Mouse (Mus musculus): ENCODE data around the gene Gm11758. TPM values are rescaled to one million over a fixed set of nuclear protein-coding genes. Genes with fewer than 3 reads are reported as not detected.
"Not testable (repeated sequence)": the region's sequence is repeated elsewhere in the genome, so short reads cannot be mapped to it uniquely, and the experiment has no call there.

Gene Gm11758
- total RNA-seq (2015; ENCODE audit: low replicate concordance) (not detected in 2 replicates), total RNA-seq (2017; ENCODE audit: low replicate concordance) (not detected in 2 replicates)

DNA sequence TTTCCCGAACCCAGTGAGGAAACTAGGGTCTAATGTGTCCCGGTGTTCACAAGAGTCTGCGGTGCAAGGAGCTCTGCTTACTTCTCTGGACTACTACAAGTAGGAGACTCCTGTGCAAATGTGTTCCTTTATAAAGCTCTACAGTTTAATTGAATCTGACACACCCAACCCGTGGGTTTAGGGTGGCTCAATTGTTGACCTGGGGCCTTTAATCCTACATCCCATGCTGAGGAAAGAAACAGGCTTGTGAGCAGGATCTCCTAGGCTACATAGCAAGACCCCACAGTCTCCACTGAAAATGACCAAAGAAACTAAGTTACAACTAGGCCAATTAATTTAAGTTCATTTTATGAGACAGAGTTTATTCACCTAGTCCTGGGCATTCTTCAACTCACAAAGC, at the start of gene Gm11758:
Gene Gm11758 (minus strand): TSS at position 101 of the 400 bp plus-strand sequence.
- not testable (repeated sequence) for ATAC-seq (replicated peaks; ENCODE audit: low FRiP score, poor library complexity, severe bottlenecking)

DNA sequence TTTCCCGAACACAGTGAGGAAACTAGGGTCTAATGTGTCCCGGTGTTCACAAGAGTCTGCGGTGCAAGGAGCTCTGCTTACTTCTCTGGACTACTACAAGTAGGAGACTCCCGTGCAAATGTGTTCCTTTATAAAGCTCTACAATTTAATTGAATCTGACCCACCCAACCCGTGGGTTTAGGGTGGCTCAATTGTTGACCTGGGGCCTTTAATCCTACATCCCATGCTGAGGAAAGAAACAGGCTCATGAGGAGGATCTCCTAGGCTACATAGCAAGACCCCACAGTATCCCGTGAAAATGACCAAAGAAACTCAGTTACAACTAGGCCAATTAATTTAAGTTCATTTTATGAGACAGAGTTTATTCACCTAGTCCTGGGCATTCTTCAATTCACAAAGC, 44.6 kb upstream of the Gm11758 start, which contains the start of gene Gm11756:
Gene Gm11756 (minus strand): TSS at position 101 of the 400 bp plus-strand sequence.
- ATAC-seq (replicated peaks; ENCODE audit: low FRiP score, poor library complexity, severe bottlenecking) = not testable (repeated sequence)

DNA sequence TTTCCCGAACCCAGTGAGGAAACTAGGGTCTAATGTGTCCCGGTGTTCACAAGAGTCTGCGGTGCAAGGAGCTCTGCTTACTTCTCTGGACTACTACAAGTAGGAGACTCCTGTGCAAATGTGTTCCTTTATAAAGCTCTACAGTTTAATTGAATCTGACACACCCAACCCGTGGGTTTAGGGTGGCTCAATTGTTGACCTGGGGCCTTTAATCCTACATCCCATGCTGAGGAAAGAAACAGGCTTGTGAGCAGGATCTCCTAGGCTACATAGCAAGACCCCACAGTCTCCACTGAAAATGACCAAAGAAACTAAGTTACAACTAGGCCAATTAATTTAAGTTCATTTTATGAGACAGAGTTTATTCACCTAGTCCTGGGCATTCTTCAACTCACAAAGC, 29.8 kb upstream of the Gm11758 start, which contains the start of gene Gm13871:
Gene Gm13871 (minus strand): TSS at position 101 of the 400 bp plus-strand sequence.
- not testable (repeated sequence) for ATAC-seq (replicated peaks; ENCODE audit: low FRiP score, poor library complexity, severe bottlenecking)

DNA sequence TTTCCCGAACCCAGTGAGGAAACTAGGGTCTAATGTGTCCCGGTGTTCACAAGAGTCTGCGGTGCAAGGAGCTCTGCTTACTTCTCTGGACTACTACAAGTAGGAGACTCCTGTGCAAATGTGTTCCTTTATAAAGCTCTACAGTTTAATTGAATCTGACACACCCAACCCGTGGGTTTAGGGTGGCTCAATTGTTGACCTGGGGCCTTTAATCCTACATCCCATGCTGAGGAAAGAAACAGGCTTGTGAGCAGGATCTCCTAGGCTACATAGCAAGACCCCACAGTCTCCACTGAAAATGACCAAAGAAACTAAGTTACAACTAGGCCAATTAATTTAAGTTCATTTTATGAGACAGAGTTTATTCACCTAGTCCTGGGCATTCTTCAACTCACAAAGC, 14.9 kb upstream of the Gm11758 start, which contains the start of gene Gm11757:
Gene Gm11757 (minus strand): TSS at position 101 of the 400 bp plus-strand sequence.
- not testable (repeated sequence) for ATAC-seq (replicated peaks; ENCODE audit: low FRiP score, poor library complexity, severe bottlenecking)

GRCm38 (mm10) chr4:73826587-73826986, 49.5 kb downstream of the Gm11758 start:
- ATAC-seq (replicated peaks; ENCODE audit: low FRiP score, poor library complexity, severe bottlenecking) = no peak

Other genes starting within 250 kb of the Gm11758 start
- gene Gm11236, start 238.1 kb downstream of the Gm11758 start, total RNA-seq (2015; ENCODE audit: low replicate concordance) = not detected in 2 replicates
- gene Gm11236, start 238.1 kb downstream of the Gm11758 start, total RNA-seq (2017; ENCODE audit: low replicate concordance) = not detected in 2 replicates
- gene Gm11239, start 207.9 kb downstream of the Gm11758 start, total RNA-seq (2015; ENCODE audit: low replicate concordance) = not detected in 2 replicates
- gene Gm11239, start 207.9 kb downstream of the Gm11758 start, total RNA-seq (2017; ENCODE audit: low replicate concordance) = not detected in 2 replicates
- not detected in 2 replicates for gene Gm428, start 192.8 kb downstream of the Gm11758 start, total RNA-seq (2015; ENCODE audit: low replicate concordance)
- gene Gm428, start 192.8 kb downstream of the Gm11758 start, total RNA-seq (2017; ENCODE audit: low replicate concordance) = not detected in 2 replicates
- gene Rasef, start 85.3 kb downstream of the Gm11758 start, total RNA-seq (2015; ENCODE audit: low replicate concordance) = not detected in 2 replicates
- gene Rasef, start 85.3 kb downstream of the Gm11758 start, total RNA-seq (2017; ENCODE audit: low replicate concordance) = not detected in 2 replicates
- gene Gm11757, start 14.8 kb upstream of the Gm11758 start, total RNA-seq (2015; ENCODE audit: low replicate concordance) = not detected in 2 replicates
- gene Gm11757, start 14.8 kb upstream of the Gm11758 start, total RNA-seq (2017; ENCODE audit: low replicate concordance) = not detected in 2 replicates
- not detected in 2 replicates for gene Gm13871, start 29.7 kb upstream of the Gm11758 start, total RNA-seq (2015; ENCODE audit: low replicate concordance)
- not detected in 2 replicates for gene Gm13871, start 29.7 kb upstream of the Gm11758 start, total RNA-seq (2017; ENCODE audit: low replicate concordance)
- not detected in 2 replicates for gene Gm11756, start 44.5 kb upstream of the Gm11758 start, total RNA-seq (2015; ENCODE audit: low replicate concordance)
- not detected in 2 replicates for gene Gm11756, start 44.5 kb upstream of the Gm11758 start, total RNA-seq (2017; ENCODE audit: low replicate concordance)
- gene 2310002L09Rik, start 74.6 kb upstream of the Gm11758 start, total RNA-seq (2015; ENCODE audit: low replicate concordance) = not detected in 2 replicates
- not detected in 2 replicates for gene 2310002L09Rik, start 74.6 kb upstream of the Gm11758 start, total RNA-seq (2017; ENCODE audit: low replicate concordance)
- not detected in 2 replicates for gene Frmd3, start 137.2 kb upstream of the Gm11758 start, total RNA-seq (2015; ENCODE audit: low replicate concordance)
- gene Frmd3, start 137.2 kb upstream of the Gm11758 start, total RNA-seq (2017; ENCODE audit: low replicate concordance) = not detected in 2 replicates

Data from erythroid progenitor cell, adult 5-6 weeks (primary cell).